Mouse (Mus musculus) stomach, postnatal 0 days (tissue): ENCODE results near the gene Heatr5b.

Source experiments
- CTCF ChIP-seq: IDR thresholded peaks from 2 replicates; pipeline ENCODE4 v1.5.1; 2016; ENCODE audit warnings: antibody characterized with exemption, low read depth, mild to moderate bottlenecking, moderate library complexity
- EP300 ChIP-seq: optimal IDR thresholded peaks from 2 replicates; pipeline ENCODE3; 2016; ENCODE audit warnings: antibody characterized with exemption

- TF ChIP-seq CTCF (no peak), EP300 (no peak)
Measured at GRCm38 (mm10) chr17:78766084-78766483, 69.1 kb downstream of the Heatr5b start.
